Mouse (Mus musculus) liver, postnatal 0 days (tissue): ENCODE results near the gene Plekhh3.

Experiments
- CTCF ChIP-seq: sonication (generic); IDR thresholded peaks from 2 replicates; pipeline ENCODE4 v1.5.1; 2016; ENCODE audit warnings: antibody characterized with exemption, low read depth
- EP300 ChIP-seq: IDR thresholded peaks from 2 replicates; pipeline ENCODE4 v1.6.1; 2016; ENCODE audit warnings: antibody characterized with exemption, low read depth, mild to moderate bottlenecking

GRCm38 (mm10) chr11:101131187-101131586 is 40.0 kb downstream of the Plekhh3 start:
- TF ChIP-seq EP300 (no peak), CTCF (no peak)
